Mouse (Mus musculus) gastrocnemius, postnatal 14 days (tissue): ENCODE measurements around the gene 4930402H24Rik. TPM values are rescaled to one million over a fixed set of nuclear protein-coding genes. Genes with fewer than 3 reads are reported as not detected.
"Not testable (repeated sequence)": the region's sequence is repeated elsewhere in the genome, so short reads cannot be mapped to it uniquely, and the experiment has no call there.

Experiments used
- DNase-seq: peaks from one replicate; pipeline ENCODE4 v3.0.0; 2021; ENCODE audit warnings: mixed read lengths
- intact Hi-C: fragments of 180-260 bp; cut with DNase I; formaldehyde crosslinking; loops from one replicate; pipeline ENCODE4 v1.15.1; 2025; ENCODE audit warnings: low total_unique reads
- total RNA-seq, 2 experiments: library from RNA; stranded (reverse); gene quantifications; 2 replicates each; pipeline ENCODE4 v1.2.3; 2021

4930402H24Rik gene
- total RNA-seq, 2 experiments from 2014 or later, result 8.8 to 11.3 TPM

DNA sequence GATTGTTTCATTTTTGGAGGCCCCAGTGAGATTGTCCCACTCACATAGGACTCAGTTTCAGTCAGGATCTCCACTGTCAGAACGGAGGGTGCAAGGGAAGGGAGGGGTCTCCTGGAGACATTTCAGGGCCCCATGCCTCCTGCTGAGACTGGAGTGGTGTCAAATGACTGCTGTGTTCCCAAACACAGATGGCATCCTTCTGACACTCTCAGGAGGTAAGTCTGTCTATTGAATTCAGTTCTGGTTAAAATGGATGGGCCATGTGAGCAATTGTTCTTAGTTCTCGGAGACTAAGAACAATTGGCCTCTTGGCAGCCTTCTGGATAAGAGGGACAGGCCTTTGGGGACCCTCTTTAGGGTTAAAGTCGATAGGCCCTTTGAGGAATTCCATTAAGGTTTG, 28.8 kb downstream of the 4930402H24Rik start:
- no peak for DNase-seq
- intact Hi-C loops, result no loop called here

GRCm38 (mm10) chr2:130870916-130871315, 35.3 kb downstream of the 4930402H24Rik start:
- DNase-seq, result no peak

GRCm38 (mm10) chr2:130862091-130862490, 44.1 kb downstream of the 4930402H24Rik start:
- intact Hi-C loops, result no loop called here
- DNase-seq, result no peak

More at GRCm38 (mm10) chr2:130870916-130871315, 35.3 kb downstream of the 4930402H24Rik start:
- intact Hi-C loops, result no loop called here

- no peak for DNase-seq
- intact Hi-C loops, result loop anchor here (10.0 kb wide), 1 partner anchor 52 kb away; the partner anchor contains the start of genes 4930402H24Rik and Atrn
These were observed 53.2 kb downstream of the 4930402H24Rik start for GRCm38 (mm10) chr2:130852964-130853363.

GRCm38 (mm10) chr2:130851363-130852246, 54.6 kb downstream of the 4930402H24Rik start:
- intact Hi-C loops, result loop anchor here (10.0 kb wide), 1 partner anchor 53 kb away; the partner anchor contains the start of genes 4930402H24Rik and Atrn
- DNase-seq, result no peak

- intact Hi-C loops, result loop anchor here (10.0 kb wide), 1 partner anchor 55 kb away; the partner anchor contains the start of genes 4930402H24Rik and Atrn
- no peak for DNase-seq
These were observed 56.5 kb downstream of the 4930402H24Rik start for GRCm38 (mm10) chr2:130849688-130850087.

GRCm38 (mm10) chr2:130848313-130848712, 57.9 kb downstream of the 4930402H24Rik start:
- intact Hi-C loops, result no loop called here
- no peak for DNase-seq

- DNase-seq, result no peak
- intact Hi-C loops, result no loop called here
These were observed 62.6 kb downstream of the 4930402H24Rik start for GRCm38 (mm10) chr2:130843623-130844022.

- intact Hi-C loops, result no loop called here
- DNase-seq, result no peak
These were observed 65.4 kb downstream of the 4930402H24Rik start for GRCm38 (mm10) chr2:130840846-130841245.

GRCm38 (mm10) chr2:130839874-130840661, 66.1 kb downstream of the 4930402H24Rik start:
- intact Hi-C loops, result no loop called here
- peak; percentile 70 for DNase-seq

DNA sequence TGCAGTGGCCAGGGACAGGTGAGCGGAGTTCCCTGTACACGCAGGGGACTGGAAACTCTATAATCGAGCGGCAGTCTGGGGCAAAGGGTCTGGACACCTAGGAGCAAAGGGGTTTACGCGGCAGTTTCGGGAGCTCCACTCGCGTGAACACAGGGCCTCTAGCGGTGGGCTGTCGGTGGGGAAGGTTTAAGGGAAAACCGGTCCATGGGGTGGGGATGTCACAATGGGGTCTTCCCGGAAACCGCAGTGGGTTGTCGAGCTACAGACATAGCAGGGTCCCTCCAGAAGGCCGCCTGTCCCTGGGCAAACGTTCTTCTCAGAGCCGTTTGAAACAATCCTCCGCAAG, 66.7 kb downstream of the 4930402H24Rik start:
- intact Hi-C loops, result no loop called here
- DNase-seq, result no peak

DNA sequence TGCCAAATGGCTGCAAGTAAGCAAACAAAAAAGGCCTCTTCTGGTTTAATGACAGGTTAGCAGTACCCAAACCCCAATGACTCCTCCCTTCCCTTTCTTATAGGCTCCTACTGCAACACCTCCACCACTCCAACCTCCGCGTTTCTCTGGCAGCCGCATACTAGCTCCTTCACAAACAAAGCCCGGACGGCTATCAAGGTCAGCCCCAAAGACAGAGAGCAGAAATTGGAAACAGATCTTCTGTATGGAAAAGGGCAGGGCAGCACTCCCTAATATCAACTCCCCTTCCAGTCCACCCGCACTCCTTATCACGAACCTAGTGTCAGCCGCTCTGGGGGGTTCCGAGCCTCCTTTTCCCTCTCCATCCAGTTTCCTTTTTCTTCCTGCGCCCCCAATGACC, 67.1 kb downstream of the 4930402H24Rik start:
- no peak for DNase-seq
- intact Hi-C loops, result no loop called here

DNA sequence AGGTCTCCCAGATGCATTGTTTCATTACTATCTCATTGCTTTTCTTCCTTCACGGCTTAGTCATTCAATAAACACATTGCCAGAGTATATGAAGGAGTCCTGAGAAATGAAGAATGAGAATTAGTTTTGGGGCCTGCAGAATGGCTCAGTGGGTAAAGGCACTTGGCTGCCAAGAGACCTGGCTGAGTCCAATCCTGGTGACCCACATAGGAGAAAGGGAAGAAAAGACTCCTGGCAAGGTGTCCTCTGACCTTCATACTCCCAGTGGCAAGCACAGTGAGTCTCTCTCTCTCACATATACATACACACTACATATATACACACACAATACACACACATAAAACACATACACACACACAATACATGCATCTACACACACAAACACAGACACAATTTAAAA, 68.1 kb downstream of the 4930402H24Rik start:
- no peak for DNase-seq
- intact Hi-C loops, result no loop called here

DNA sequence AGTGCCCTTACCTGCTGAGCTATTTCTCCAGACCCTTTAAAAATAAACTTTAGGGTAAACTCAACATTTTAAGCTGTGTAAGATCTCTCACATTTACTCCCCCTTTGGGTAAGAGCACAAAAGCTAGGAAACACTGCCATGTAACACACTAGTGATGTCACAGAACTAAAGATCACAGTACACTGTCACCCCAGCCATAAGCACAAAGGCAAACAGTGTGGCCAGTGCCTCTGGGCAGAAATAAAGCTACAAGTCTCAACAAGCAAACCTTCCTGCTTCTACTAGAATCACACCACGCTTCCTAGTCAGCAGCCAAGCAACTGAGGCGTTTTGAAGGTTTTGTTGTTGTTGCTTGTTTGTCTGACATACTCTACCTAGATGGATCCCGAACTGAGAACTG, 72.5 kb downstream of the 4930402H24Rik start:
- no peak for DNase-seq
- intact Hi-C loops, result no loop called here

DNA sequence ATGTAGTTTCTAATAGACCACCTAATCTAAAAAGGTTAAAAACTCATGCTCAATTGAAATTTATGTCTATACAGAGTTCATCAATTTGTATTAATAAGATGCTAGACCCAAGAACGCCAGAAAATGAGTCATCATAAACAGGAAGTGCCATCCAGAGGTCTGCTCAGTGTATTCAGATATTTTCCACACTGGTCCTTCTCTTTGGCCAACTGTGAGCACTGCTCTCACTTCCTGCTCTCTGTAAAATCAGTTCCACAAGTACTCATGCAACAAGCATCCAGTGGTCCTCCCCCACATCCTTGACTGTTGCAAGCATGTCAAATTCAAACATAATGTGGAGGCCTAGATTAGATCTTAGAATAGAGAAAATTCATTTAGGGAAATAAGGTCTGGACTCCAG, 73.6 kb downstream of the 4930402H24Rik start:
- DNase-seq, result no peak
- intact Hi-C loops, result no loop called here

DNA sequence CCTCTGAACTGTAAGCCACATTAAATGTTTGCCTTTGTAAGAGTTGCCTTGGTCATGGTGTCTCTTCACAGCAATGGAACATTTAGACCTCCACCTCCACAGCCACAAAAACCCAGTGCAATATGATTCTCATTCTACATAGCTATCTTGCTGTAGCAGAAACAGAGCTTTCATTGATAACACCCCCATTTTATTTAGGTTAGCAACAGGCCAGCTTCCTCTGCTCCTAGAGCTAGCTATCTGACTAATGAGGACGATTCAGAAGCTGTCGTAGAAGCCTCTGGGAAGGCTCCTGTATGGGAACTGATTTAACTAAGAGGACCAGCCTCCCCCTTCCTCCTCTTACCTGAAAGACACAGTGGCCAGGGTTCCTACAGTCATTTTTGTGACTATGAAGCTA, 74.2 kb downstream of the 4930402H24Rik start:
- DNase-seq, result no peak
- intact Hi-C loops, result no loop called here

- intact Hi-C loops, result no loop called here
- DNase-seq, result no peak
These were observed 76.0 kb downstream of the 4930402H24Rik start for GRCm38 (mm10) chr2:130830236-130830635.

DNA sequence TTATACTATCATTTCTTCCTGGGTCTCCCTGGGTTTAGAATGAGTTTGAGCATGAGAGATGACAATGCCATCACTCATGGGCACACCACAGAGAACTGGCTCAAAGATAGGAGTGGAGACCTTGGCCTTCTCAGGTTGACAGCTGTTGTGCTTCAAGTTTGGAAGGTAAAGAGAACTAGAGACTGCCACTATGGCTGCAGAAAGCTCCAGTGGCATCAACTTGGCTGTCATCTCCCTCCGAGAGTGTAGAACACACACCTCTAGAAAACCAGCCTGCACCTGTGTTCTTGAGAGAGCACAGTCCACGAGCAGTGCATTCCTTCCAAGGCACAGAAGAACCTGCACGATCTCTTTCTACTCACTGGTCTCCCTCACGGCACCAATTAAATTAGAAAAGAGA, 76.7 kb downstream of the 4930402H24Rik start:
- no peak for DNase-seq
- intact Hi-C loops, result no loop called here

DNA sequence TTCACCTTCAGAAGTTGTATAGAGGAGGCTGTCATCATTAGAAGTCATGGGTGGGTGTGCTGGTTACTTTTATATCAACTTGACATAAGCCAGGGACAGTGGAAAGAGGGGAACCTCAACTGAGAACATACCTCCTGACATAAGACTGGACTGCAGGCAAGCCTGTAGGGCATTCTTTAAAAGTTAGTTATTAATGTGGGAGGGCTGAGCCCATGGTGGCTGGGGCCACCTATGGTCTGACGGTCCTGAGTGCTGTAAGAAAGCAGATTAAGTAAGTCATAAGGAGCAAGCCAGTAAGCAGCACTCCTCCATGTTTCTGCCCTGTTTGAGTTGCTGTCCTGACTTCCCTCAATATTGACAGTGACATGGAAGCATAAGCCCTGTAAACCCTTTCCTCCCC, 77.5 kb downstream of the 4930402H24Rik start:
- DNase-seq, result no peak
- intact Hi-C loops, result no loop called here

DNA sequence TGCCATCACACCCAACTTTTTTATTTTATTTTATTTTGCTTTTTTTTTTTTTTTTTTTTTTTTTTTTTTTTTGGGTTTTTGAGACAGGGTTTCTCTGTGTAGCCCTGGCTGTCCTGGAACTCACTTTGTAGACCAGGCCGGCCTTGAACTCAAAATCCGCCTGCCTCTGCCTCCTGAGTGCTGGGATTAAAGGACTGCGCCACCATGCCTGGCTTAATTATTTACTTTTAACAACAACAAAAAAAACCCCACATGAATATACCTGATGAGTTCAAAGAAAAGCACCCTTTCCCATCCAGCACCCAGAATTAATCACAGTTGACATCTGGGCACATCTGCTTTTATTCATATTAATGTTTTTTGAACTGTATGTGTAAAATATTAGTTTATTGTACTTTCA, 78.1 kb downstream of the 4930402H24Rik start:
- DNase-seq, intact Hi-C loops: not testable (repeated sequence)
